Mouse (Mus musculus) ES-Bruce4 (cell line): ENCODE data around the gene Sntb2.

Source experiments
- CTCF ChIP-seq: IDR thresholded peaks from one replicate; pipeline ENCODE4 v1.8.1; 2011; ENCODE audit warnings: low read depth, low read length
- EP300 ChIP-seq: IDR thresholded peaks from 2 replicates; pipeline ENCODE4 v1.6.1; 2011; ENCODE audit warnings: low read depth, low read length; ENCODE audit not compliant: insufficient read depth
- POLR2A ChIP-seq: IDR thresholded peaks from one replicate; pipeline ENCODE4 v1.8.1; 2011; ENCODE audit warnings: low read length; ENCODE audit not compliant: insufficient read depth

DNA sequence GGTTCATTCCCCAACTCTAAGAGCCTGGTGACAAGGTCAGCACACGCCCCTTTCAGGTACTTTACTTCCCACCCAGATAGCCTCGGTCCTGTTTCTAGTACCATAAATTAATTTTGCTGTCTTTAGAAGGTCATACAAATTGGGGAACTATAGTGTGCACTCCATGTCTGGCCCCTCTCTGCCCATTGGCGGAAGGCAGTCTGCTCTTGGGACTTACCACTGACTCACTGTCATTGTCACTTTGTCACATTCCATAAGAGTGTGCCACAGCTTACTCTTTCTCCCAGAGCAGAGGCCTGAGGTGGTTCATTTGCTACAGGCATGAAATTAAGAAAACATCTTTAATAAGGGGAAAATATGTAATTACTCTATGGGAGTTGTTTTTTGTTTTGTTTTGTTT lies 22.7 kb downstream of the Sntb2 start:
- TF ChIP-seq CTCF: no peak
- no peak for TF ChIP-seq EP300
- no peak for TF ChIP-seq POLR2A
